9 mouse cellular contexts compared by ENCODE assay signal in genomic region chr7:107045833-107046232, GRCm38 (mm10). TPM values are rescaled to one million over a fixed set of nuclear protein-coding genes. Genes with fewer than 3 reads are reported as not detected.
DNase-seq lines count a peak whose midpoint lies in the region; ATAC-seq and TF ChIP-seq lines count a peak whose summit lies in the region.
"Had no signal": no experiment of that assay in that cellular context is flagged by ENCODE, and none has a peak within 500 bp of the region (broad histone marks: within the 10 kb centered on the region; RNA-seq: fewer than 3 reads in every experiment).

No protein-coding gene starts in this region.

- DNase-seq in forebrain, embryonic 11.5 days (ENCODE audit: low spot score) = no peak
- peak; percentile 95 for DNase-seq in midbrain, embryonic 11.5 days (ENCODE audit: low spot score, missing footprints)
- DNase-seq in brain, embryonic 14.5 days (ENCODE audit: low read depth) = peak; percentile 74
- peak; percentile 83 for DNase-seq in hindbrain, postnatal 0 days (ENCODE audit: low spot score)
- no peak for DNase-seq in gastrocnemius, adult 8-10 months (ENCODE audit: low spot score in 2 of 2)

- H3K4me3 ChIP-seq in forebrain, embryonic 11.5 days (ENCODE audit: low read depth, low read length) = no peak overlapping the region
- no peak overlapping the region for H3K4me3 ChIP-seq in forebrain, embryonic 12.5 days (replicated peaks)
- no peak overlapping the region for H3K4me3 ChIP-seq in midbrain, embryonic 11.5 days (ENCODE audit: low read depth, low read length)
- no peak overlapping the region for H3K4me3 ChIP-seq in midbrain, embryonic 15.5 days
- no peak overlapping the region for H3K4me3 ChIP-seq in hindbrain, postnatal 0 days (ENCODE audit: low read length)
- no peak overlapping the region for H3K4me3 ChIP-seq in midbrain, embryonic 16.5 days (ENCODE audit: low read depth, low read length)

- no peaks in the 10 kb centered on the region for H3K9me3 ChIP-seq in forebrain, embryonic 11.5 days (ENCODE audit: control insufficient read depth, low read length)
- H3K9me3 ChIP-seq in forebrain, embryonic 12.5 days = no peaks in the 10 kb centered on the region
- no peaks in the 10 kb centered on the region for H3K9me3 ChIP-seq in midbrain, embryonic 11.5 days (ENCODE audit: control insufficient read depth, low read length)
- no peaks in the 10 kb centered on the region for H3K9me3 ChIP-seq in midbrain, embryonic 15.5 days
- no peaks in the 10 kb centered on the region for H3K9me3 ChIP-seq in hindbrain, postnatal 0 days (ENCODE audit: low read length)
- H3K9me3 ChIP-seq in midbrain, embryonic 16.5 days (replicated peaks; ENCODE audit: control insufficient read depth, low read length, poor library complexity, severe bottlenecking) = no peaks in the 10 kb centered on the region

- H3K36me3 ChIP-seq in forebrain, embryonic 11.5 days (ENCODE audit: control insufficient read depth, insufficient read depth, low read length) = no peaks in the 10 kb centered on the region
- H3K36me3 ChIP-seq in forebrain, embryonic 12.5 days (replicated peaks) = no peaks in the 10 kb centered on the region
- H3K36me3 ChIP-seq in midbrain, embryonic 11.5 days (ENCODE audit: control insufficient read depth, insufficient read depth, low read length) = no peaks in the 10 kb centered on the region
- no peaks in the 10 kb centered on the region for H3K36me3 ChIP-seq in midbrain, embryonic 15.5 days (replicated peaks)
- no peaks in the 10 kb centered on the region for H3K36me3 ChIP-seq in hindbrain, postnatal 0 days (ENCODE audit: insufficient read depth, low read length)
- no peaks in the 10 kb centered on the region for H3K36me3 ChIP-seq in midbrain, embryonic 16.5 days (ENCODE audit: control insufficient read depth, insufficient read depth, low read length)

- peak; percentile 51; the same call in 1 of the 2 replicates for ATAC-seq in forebrain, embryonic 11.5 days (replicated peaks; ENCODE audit: low FRiP score)
- no peak for ATAC-seq in forebrain, embryonic 12.5 days (ENCODE audit: low FRiP score)
- peak; percentile 82 for ATAC-seq in midbrain, embryonic 11.5 days (ENCODE audit: low FRiP score)
- no peak; the same call in 1 of the 2 replicates for ATAC-seq in midbrain, embryonic 15.5 days (replicated peaks)
- peak; percentile 56; the same call in 1 of the 2 replicates for ATAC-seq in hindbrain, postnatal 0 days
- peak; percentile 62 for ATAC-seq in midbrain, embryonic 16.5 days

- 5% methylated on average over 5 of the region's 5 CpGs for WGBS in forebrain, embryonic 11.5 days
- 5% methylated on average over 5 of the region's 5 CpGs for WGBS in forebrain, embryonic 12.5 days
- 5% methylated on average over 5 of the region's 5 CpGs for WGBS in midbrain, embryonic 11.5 days
- 3% methylated on average over 5 of the region's 5 CpGs for WGBS in midbrain, embryonic 15.5 days
- 4% methylated on average over 5 of the region's 5 CpGs for WGBS in hindbrain, postnatal 0 days
- 5% methylated on average over 5 of the region's 5 CpGs for WGBS in midbrain, embryonic 16.5 days

- H3K27me3 ChIP-seq in forebrain, embryonic 11.5 days (ENCODE audit: control insufficient read depth, insufficient read depth, low read length) = no peaks in the 10 kb centered on the region
- no peaks in the 10 kb centered on the region for H3K27me3 ChIP-seq in forebrain, embryonic 12.5 days
- H3K27me3 ChIP-seq in midbrain, embryonic 11.5 days (ENCODE audit: control insufficient read depth, insufficient read depth, low read length) = no peaks in the 10 kb centered on the region
- no peaks in the 10 kb centered on the region for H3K27me3 ChIP-seq in midbrain, embryonic 15.5 days (replicated peaks)
- no peaks in the 10 kb centered on the region for H3K27me3 ChIP-seq in hindbrain, postnatal 0 days (ENCODE audit: insufficient read depth, low read length)
- no peaks in the 10 kb centered on the region for H3K27me3 ChIP-seq in midbrain, embryonic 16.5 days (ENCODE audit: control insufficient read depth, insufficient read depth, low read depth, low read length)

- no peak overlapping the region for H3K27ac ChIP-seq in forebrain, embryonic 11.5 days (ENCODE audit: low read depth, low read length)
- H3K27ac ChIP-seq in forebrain, embryonic 12.5 days = no peak overlapping the region
- H3K27ac ChIP-seq in midbrain, embryonic 11.5 days (ENCODE audit: low read depth, low read length) = no peak overlapping the region
- H3K27ac ChIP-seq in midbrain, embryonic 15.5 days = no peak overlapping the region
- H3K27ac ChIP-seq in hindbrain, postnatal 0 days = no peak overlapping the region
- H3K27ac ChIP-seq in midbrain, embryonic 16.5 days (ENCODE audit: low read length) = no peak overlapping the region

- TF ChIP-seq CTCF in brain, embryonic 14.5 days (IDR thresholded peaks at IDR 0.05; ENCODE audit: borderline replicate concordance, extremely low read depth, insufficient read depth, insufficient read length) = no peak
- peak; percentile 74 for TF ChIP-seq CTCF in hindbrain, postnatal 0 days (IDR thresholded peaks at IDR 0.05; ENCODE audit: low read depth)

- no peaks in the 10 kb centered on the region for H3K4me1 ChIP-seq in forebrain, embryonic 11.5 days (replicated peaks; ENCODE audit: control insufficient read depth, insufficient read depth, low read length)
- H3K4me1 ChIP-seq in forebrain, embryonic 12.5 days = no peaks in the 10 kb centered on the region
- H3K4me1 ChIP-seq in midbrain, embryonic 11.5 days (ENCODE audit: control insufficient read depth, insufficient read depth, low read length) = no peaks in the 10 kb centered on the region
- no peaks in the 10 kb centered on the region for H3K4me1 ChIP-seq in midbrain, embryonic 15.5 days
- H3K4me1 ChIP-seq in hindbrain, postnatal 0 days (ENCODE audit: insufficient read depth, low read length) = no peaks in the 10 kb centered on the region
- H3K4me1 ChIP-seq in midbrain, embryonic 16.5 days (ENCODE audit: control insufficient read depth, insufficient read depth, low read length) = no peaks in the 10 kb centered on the region

- TF ChIP-seq POLR2A in brain, embryonic 14.5 days (IDR thresholded peaks at IDR 0.05; ENCODE audit: borderline replicate concordance, extremely low read depth, insufficient read depth, insufficient read length, poor library complexity, severe bottlenecking) = no peak

- H3K4me2 ChIP-seq in forebrain, embryonic 11.5 days (ENCODE audit: low read depth, low read length, severe bottlenecking) = no peak overlapping the region
- no peak overlapping the region for H3K4me2 ChIP-seq in forebrain, embryonic 12.5 days
- H3K4me2 ChIP-seq in midbrain, embryonic 11.5 days = no peak overlapping the region
- no peak overlapping the region for H3K4me2 ChIP-seq in midbrain, embryonic 15.5 days
- H3K4me2 ChIP-seq in hindbrain, postnatal 0 days (ENCODE audit: low read depth, low read length) = no peak overlapping the region
- no peak overlapping the region for H3K4me2 ChIP-seq in midbrain, embryonic 16.5 days (ENCODE audit: low read length)

- no peak overlapping the region for H3K9ac ChIP-seq in forebrain, embryonic 11.5 days (ENCODE audit: low read length)
- no peak overlapping the region for H3K9ac ChIP-seq in forebrain, embryonic 12.5 days
- no peak overlapping the region for H3K9ac ChIP-seq in midbrain, embryonic 11.5 days (ENCODE audit: low read length)
- H3K9ac ChIP-seq in midbrain, embryonic 15.5 days = no peak overlapping the region
- no peak overlapping the region for H3K9ac ChIP-seq in hindbrain, postnatal 0 days (replicated peaks; ENCODE audit: low read length)
- no peak overlapping the region for H3K9ac ChIP-seq in midbrain, embryonic 16.5 days (ENCODE audit: low read depth, low read length)

RNA-seq across cellular contexts. Expression of gene Olfr713, which starts 14.9 kb away (rescaled TPM):
- polyA plus RNA-seq in forebrain, embryonic 11.5 days (2014; fragmentation: Nextera tagmentation; extraction: Ambion mirVana) = not detected in 2 replicates
- not detected in 2 replicates for polyA plus RNA-seq in forebrain, embryonic 12.5 days (2016; fragmentation: Nextera tagmentation; extraction: Ambion mirVana)
- polyA plus RNA-seq in midbrain, embryonic 11.5 days (2014; fragmentation: Nextera tagmentation; extraction: Ambion mirVana) = not detected in 2 replicates
- polyA plus RNA-seq in midbrain, embryonic 15.5 days (2015; fragmentation: Nextera tagmentation; extraction: Ambion mirVana) = not detected in 2 replicates
- not detected in 2 replicates for polyA plus RNA-seq in brain, embryonic 14.5 days (2012; rRNA removed)
- not detected in 2 replicates for total RNA-seq in hindbrain, postnatal 0 days (2014; rRNA removed)
- not detected in 2 replicates for polyA plus RNA-seq in hindbrain, postnatal 0 days (2015; fragmentation: Nextera tagmentation; extraction: Ambion mirVana)
- polyA plus RNA-seq in midbrain, embryonic 16.5 days (2015; fragmentation: Nextera tagmentation; extraction: Ambion mirVana) = not detected in 2 replicates
- not detected for total RNA-seq in gastrocnemius, adult 8-10 months (2022)
- polyA plus RNA-seq: small intestine, adult 2 months had no signal

RNA-seq across cellular contexts. Expression of gene Olfr714, which starts 24.9 kb away (rescaled TPM):
- polyA plus RNA-seq in forebrain, embryonic 11.5 days (2014; fragmentation: Nextera tagmentation; extraction: Ambion mirVana) = not detected in 2 replicates
- polyA plus RNA-seq in forebrain, embryonic 12.5 days (2016; fragmentation: Nextera tagmentation; extraction: Ambion mirVana) = not detected in 2 replicates
- polyA plus RNA-seq in midbrain, embryonic 11.5 days (2014; fragmentation: Nextera tagmentation; extraction: Ambion mirVana) = not detected in 2 replicates
- not detected in 2 replicates for polyA plus RNA-seq in midbrain, embryonic 15.5 days (2015; fragmentation: Nextera tagmentation; extraction: Ambion mirVana)
- not detected in 2 replicates for polyA plus RNA-seq in brain, embryonic 14.5 days (2012; rRNA removed)
- total RNA-seq in hindbrain, postnatal 0 days (2014; rRNA removed) = not detected in 2 replicates
- not detected in 2 replicates for polyA plus RNA-seq in hindbrain, postnatal 0 days (2015; fragmentation: Nextera tagmentation; extraction: Ambion mirVana)
- polyA plus RNA-seq in midbrain, embryonic 16.5 days (2015; fragmentation: Nextera tagmentation; extraction: Ambion mirVana) = not detected in 2 replicates
- total RNA-seq in gastrocnemius, adult 8-10 months (2022) = not detected
- polyA plus RNA-seq: small intestine, adult 2 months had no signal

RNA-seq across cellular contexts. Expression of gene Olfr2, which starts 40.0 kb away (rescaled TPM):
- polyA plus RNA-seq in forebrain, embryonic 11.5 days (2014; fragmentation: Nextera tagmentation; extraction: Ambion mirVana) = not detected in 2 replicates
- polyA plus RNA-seq in forebrain, embryonic 12.5 days (2016; fragmentation: Nextera tagmentation; extraction: Ambion mirVana) = not detected in 2 replicates
- polyA plus RNA-seq in midbrain, embryonic 11.5 days (2014; fragmentation: Nextera tagmentation; extraction: Ambion mirVana) = not detected in 2 replicates
- not detected in 2 replicates for polyA plus RNA-seq in midbrain, embryonic 15.5 days (2015; fragmentation: Nextera tagmentation; extraction: Ambion mirVana)
- polyA plus RNA-seq in brain, embryonic 14.5 days (2012; rRNA removed) = not detected in 2 replicates
- total RNA-seq in hindbrain, postnatal 0 days (2014; rRNA removed) = not detected in 2 replicates
- polyA plus RNA-seq in hindbrain, postnatal 0 days (2015; fragmentation: Nextera tagmentation; extraction: Ambion mirVana) = not detected in 2 replicates
- polyA plus RNA-seq in midbrain, embryonic 16.5 days (2015; fragmentation: Nextera tagmentation; extraction: Ambion mirVana) = not detected in 2 replicates
- total RNA-seq in gastrocnemius, adult 8-10 months (2022) = not detected
- polyA plus RNA-seq: small intestine, adult 2 months had no signal

RNA-seq across cellular contexts. Expression of gene Olfr17, which starts 47.2 kb away (rescaled TPM):
- not detected in 2 replicates for polyA plus RNA-seq in forebrain, embryonic 11.5 days (2014; fragmentation: Nextera tagmentation; extraction: Ambion mirVana)
- polyA plus RNA-seq in forebrain, embryonic 12.5 days (2016; fragmentation: Nextera tagmentation; extraction: Ambion mirVana) = not detected in 2 replicates
- not detected in 2 replicates for polyA plus RNA-seq in midbrain, embryonic 11.5 days (2014; fragmentation: Nextera tagmentation; extraction: Ambion mirVana)
- polyA plus RNA-seq in midbrain, embryonic 15.5 days (2015; fragmentation: Nextera tagmentation; extraction: Ambion mirVana) = not detected in 2 replicates
- polyA plus RNA-seq in brain, embryonic 14.5 days (2012; rRNA removed) = not detected in 2 replicates
- total RNA-seq in hindbrain, postnatal 0 days (2014; rRNA removed) = not detected in 2 replicates
- polyA plus RNA-seq in hindbrain, postnatal 0 days (2015; fragmentation: Nextera tagmentation; extraction: Ambion mirVana) = not detected in 2 replicates
- not detected in 2 replicates for polyA plus RNA-seq in midbrain, embryonic 16.5 days (2015; fragmentation: Nextera tagmentation; extraction: Ambion mirVana)
- total RNA-seq in gastrocnemius, adult 8-10 months (2022) = not detected
- polyA plus RNA-seq: small intestine, adult 2 months had no signal

Comparison
In these comparisons a context has a peak if more than half of its experiments do, and no peak if none do; other contexts are left out.
1. ATAC-seq: peak in forebrain, embryonic 11.5 days (single experiment), midbrain, embryonic 11.5 days (single experiment), hindbrain, postnatal 0 days (single experiment) and midbrain, embryonic 16.5 days (single experiment); none in forebrain, embryonic 12.5 days (single experiment) and midbrain, embryonic 15.5 days (single experiment).
2. DNase-seq: peak in midbrain, embryonic 11.5 days (single experiment), brain, embryonic 14.5 days (single experiment) and hindbrain, postnatal 0 days (single experiment); none in forebrain, embryonic 11.5 days (single experiment) and gastrocnemius, adult 8-10 months (0 of 2).